12 mouse cellular contexts compared by ENCODE assay signal in genomic region chr12:100398268-100398943, GRCm38 (mm10).
DNase-seq lines count a peak whose midpoint lies in the region; ATAC-seq and TF ChIP-seq lines count a peak whose summit lies in the region.
"Had no signal": no experiment of that assay in that cellular context is flagged by ENCODE, and none has a peak within 500 bp of the region (broad histone marks: within the 10 kb centered on the region; RNA-seq: fewer than 3 reads in every experiment).

No protein-coding gene starts in this region.

- peaks cover 35% of the 10 kb centered on the region for H3K36me3 ChIP-seq in forebrain, embryonic 14.5 days (ENCODE audit: control insufficient read depth, insufficient read depth, low read length)
- H3K36me3 ChIP-seq in midbrain, postnatal 0 days (ENCODE audit: insufficient read depth, low read length): peaks cover 28% of the 10 kb centered on the region

- WGBS in forebrain, embryonic 14.5 days: 16% methylated on average over 8 of the region's 8 CpGs
- WGBS in midbrain, postnatal 0 days: 57% methylated on average over 8 of the region's 8 CpGs

- H3K27ac ChIP-seq in cortical plate, adult 2 months (ENCODE audit: insufficient read depth, low read length): peak overlapping the region; percentile 26
- peak overlapping the region; percentile 63 for H3K27ac ChIP-seq in forebrain, embryonic 14.5 days (ENCODE audit: low read depth, low read length)
- peak overlapping the region; percentile 58 for H3K27ac ChIP-seq in midbrain, postnatal 0 days (ENCODE audit: low read depth, low read length)

- H3K27me3 ChIP-seq in forebrain, embryonic 14.5 days (replicated peaks; ENCODE audit: control insufficient read depth, insufficient read depth, low read length): no peaks in the 10 kb centered on the region
- H3K27me3 ChIP-seq in midbrain, postnatal 0 days (ENCODE audit: insufficient read depth, low read length): no peaks in the 10 kb centered on the region
- H3K27me3 ChIP-seq: CH12.LX; megakaryocyte, embryonic 14.5 days had no signal

- H3K4me2 ChIP-seq in forebrain, embryonic 14.5 days (ENCODE audit: low read length): no peak overlapping the region
- H3K4me2 ChIP-seq in midbrain, postnatal 0 days (ENCODE audit: low read depth, low read length, poor library complexity, severe bottlenecking): no peak overlapping the region

- ATAC-seq in forebrain, embryonic 14.5 days: peak; percentile 79
- no peak for ATAC-seq in midbrain, postnatal 0 days (ENCODE audit: low FRiP score)

- no peak for TF ChIP-seq POLR2A in cortical plate, adult 2 months (IDR thresholded peaks at IDR 0.05; ENCODE audit: extremely low read depth, insufficient read depth, low read length)

- peak; percentile 57 for DNase-seq in layer of hippocampus, adult 9-11 months
- no peak for DNase-seq in layer of hippocampus, postnatal 10 days (ENCODE audit: low spot score in 2 of 2)
- DNase-seq in forebrain, embryonic 14.5 days (ENCODE audit: low spot score): peak; percentile 62
- no peak for DNase-seq in midbrain, postnatal 0 days (ENCODE audit: low spot score)
- no peak for DNase-seq in urinary bladder, postnatal 4 days (ENCODE audit: low spot score in 2 of 2)
- no peak for DNase-seq in cerebellum, adult 8-10 months
- DNase-seq: gastrocnemius, postnatal 36 days; heart, postnatal 36 days; kidney, postnatal 36 days had no signal

- peaks cover 22% of the 10 kb centered on the region for H3K4me1 ChIP-seq in cortical plate, adult 2 months (ENCODE audit: control insufficient read depth, insufficient read depth, low read length)
- H3K4me1 ChIP-seq in forebrain, embryonic 14.5 days (ENCODE audit: control insufficient read depth, insufficient read depth, low read length): peaks cover 15% of the 10 kb centered on the region
- H3K4me1 ChIP-seq in midbrain, postnatal 0 days (ENCODE audit: insufficient read depth, low read length): no peaks in the 10 kb centered on the region; the same call in 1 of the 2 replicates

- H3K9ac ChIP-seq in forebrain, embryonic 14.5 days (ENCODE audit: low read length): no peak overlapping the region
- no peak overlapping the region for H3K9ac ChIP-seq in midbrain, postnatal 0 days (replicated peaks; ENCODE audit: low read length, poor library complexity, severe bottlenecking)

- TF ChIP-seq CTCF in cortical plate, adult 2 months (IDR thresholded peaks at IDR 0.05; ENCODE audit: extremely low read depth, insufficient read depth, low read length): no peak
- no peak for TF ChIP-seq CTCF in midbrain, postnatal 0 days (IDR thresholded peaks at IDR 0.05)

- no peak overlapping the region for H3K4me3 ChIP-seq in cortical plate, adult 2 months (ENCODE audit: insufficient read depth, low read length)
- H3K4me3 ChIP-seq in forebrain, embryonic 14.5 days (ENCODE audit: low read depth, low read length): no peak overlapping the region
- no peak overlapping the region for H3K4me3 ChIP-seq in midbrain, postnatal 0 days (ENCODE audit: low read depth, low read length)
- H3K4me3 ChIP-seq: megakaryocyte, embryonic 14.5 days had no signal

- no peaks in the 10 kb centered on the region for H3K9me3 ChIP-seq in forebrain, embryonic 14.5 days (replicated peaks; ENCODE audit: control insufficient read depth, low read length)
- H3K9me3 ChIP-seq in midbrain, postnatal 0 days (ENCODE audit: low read length): no peaks in the 10 kb centered on the region
- H3K9me3 ChIP-seq: megakaryocyte, embryonic 14.5 days had no signal

Comparison
In these comparisons a context has a peak if more than half of its experiments do, and no peak if none do; other contexts are left out.
1. DNase-seq: peak in layer of hippocampus, adult 9-11 months (single experiment) and forebrain, embryonic 14.5 days (single experiment); none in layer of hippocampus, postnatal 10 days (0 of 2), midbrain, postnatal 0 days (single experiment), urinary bladder, postnatal 4 days (0 of 2) and cerebellum, adult 8-10 months (single experiment).
2. Peak in every context shown above with its lines, with median percentiles within 50 percentile points of each other: H3K27ac ChIP-seq.